Mouse (Mus musculus): ENCODE data around the gene AI837181. TPM values are rescaled to one million over a fixed set of nuclear protein-coding genes. Genes with fewer than 3 reads are reported as not detected.

Gene AI837181
- polyA plus RNA-seq, 1 experiment from 2014 or later: 35.0 TPM

DNA sequence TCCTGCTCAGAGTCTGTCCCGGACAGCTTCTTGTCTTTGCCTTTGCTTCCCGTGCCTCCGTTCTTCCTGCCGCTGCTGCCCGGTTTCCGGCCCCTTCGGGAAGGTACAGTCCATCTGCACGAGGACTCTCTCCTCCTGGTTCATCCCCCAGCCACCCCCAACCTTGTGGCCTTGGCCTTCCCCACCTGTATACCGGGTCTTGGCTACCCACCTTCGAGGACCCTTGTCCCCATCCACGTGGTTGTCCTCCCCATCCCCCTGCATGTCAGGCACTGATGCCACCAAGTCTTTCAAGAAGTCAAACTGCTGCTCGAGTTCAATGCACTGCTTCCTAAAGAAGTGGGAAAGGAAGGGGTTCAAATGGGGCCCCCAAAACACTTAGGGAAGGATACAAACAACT, 1.4 kb upstream of the AI837181 start:
- Histone ChIP-seq H3K27me3 (ENCODE audit: control insufficient read depth, insufficient read depth, low read length) (no peaks in the 10 kb centered on the region), H3K4me1 (ENCODE audit: control insufficient read depth in 2 of 2, insufficient read depth in 2 of 2, low read length in 2 of 2) (peaks cover 18 to 21% of the 10 kb centered on the region in 2 experiments), H3K4me3 (ENCODE audit: control insufficient read depth in 1 of 2, insufficient read depth in 1 of 2, low read depth in 1 of 2, low read length in 2 of 2) (peak overlapping the region; percentile 87 to 92), H3K9ac (ENCODE audit: low read length) (peak overlapping the region; percentile 97), H3K36me3 (ENCODE audit: control insufficient read depth, insufficient read depth, low read length) (peaks cover 65% of the 10 kb centered on the region), H3K9me3 (ENCODE audit: control insufficient read depth, low read length) (no peaks in the 10 kb centered on the region), H3K4me2 (ENCODE audit: low read length) (peak overlapping the region; percentile 84), H3K27ac (replicated peaks in 1 of 2; ENCODE audit: control insufficient read depth in 1 of 2, insufficient read depth in 1 of 2, low read depth in 2 of 2, low read length in 2 of 2) (peak overlapping the region; percentile 32 to 92; a peak in 1 of 4 replicates)
- WGBS: 66% methylated on average over 12 of the region's 12 CpGs
- ATAC-seq (ENCODE audit: insufficient number of reproducible peaks, insufficient read depth, low FRiP score, low read depth): no peak

GRCm38 (mm10) chr19:5424092-5424781, 707 bp upstream of the AI837181 start:
- H3K36me3 ChIP-seq (ENCODE audit: control insufficient read depth, insufficient read depth, low read length): peaks cover 66% of the 10 kb centered on the region
- H3K27ac ChIP-seq (replicated peaks in 1 of 2; ENCODE audit: control insufficient read depth in 1 of 2, insufficient read depth in 1 of 2, low read depth in 2 of 2, low read length in 2 of 2): peak overlapping the region; percentile 86 to 92
- no peaks in the 10 kb centered on the region for H3K27me3 ChIP-seq (ENCODE audit: control insufficient read depth, insufficient read depth, low read length)
- H3K4me1 ChIP-seq (ENCODE audit: control insufficient read depth in 2 of 2, insufficient read depth in 2 of 2, low read length in 2 of 2): peaks cover 18 to 21% of the 10 kb centered on the region in 2 experiments
- peak; percentile 63 for ATAC-seq (ENCODE audit: insufficient number of reproducible peaks, insufficient read depth, low FRiP score, low read depth)
- H3K4me2 ChIP-seq (ENCODE audit: low read length): peak overlapping the region; percentile 84
- WGBS: under 1% methylated on average over 34 of the region's 48 CpGs
- H3K9me3 ChIP-seq (ENCODE audit: control insufficient read depth, low read length): no peaks in the 10 kb centered on the region
- peak overlapping the region; percentile 97 for H3K9ac ChIP-seq (ENCODE audit: low read length)
- H3K4me3 ChIP-seq (ENCODE audit: control insufficient read depth in 1 of 2, insufficient read depth in 1 of 2, low read depth in 1 of 2, low read length in 2 of 2): peak overlapping the region; percentile 87 to 92

DNA sequence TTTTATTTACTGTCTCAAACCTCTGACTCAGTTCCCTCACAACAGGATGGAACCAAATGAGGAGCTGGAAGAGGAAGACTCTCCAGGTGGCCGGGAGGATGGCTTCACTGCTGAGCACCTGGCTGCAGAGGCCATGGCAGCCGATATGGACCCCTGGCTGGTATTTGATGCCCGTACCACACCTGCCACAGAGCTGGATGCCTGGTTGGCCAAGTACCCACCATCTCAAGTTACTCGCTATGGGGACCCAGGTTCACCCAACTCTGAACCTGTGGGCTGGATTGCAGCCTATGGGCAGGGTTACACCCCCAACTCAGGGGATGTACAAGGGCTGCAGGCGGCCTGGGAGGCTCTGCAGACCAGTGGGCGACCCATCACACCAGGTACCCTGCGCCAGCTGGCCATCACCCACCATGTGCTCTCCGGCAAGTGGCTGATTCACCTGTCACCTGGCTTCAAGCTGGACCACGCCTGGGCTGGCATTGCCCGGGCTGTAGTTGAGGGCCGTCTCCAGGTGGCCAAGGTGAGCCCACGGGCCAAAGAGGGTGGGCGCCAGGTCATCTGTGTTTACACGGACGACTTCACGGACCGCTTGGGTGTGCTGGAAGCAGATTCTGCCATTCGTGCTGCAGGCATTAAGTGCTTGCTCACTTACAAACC, 1.1 kb downstream of the AI837181 start:
- no peak for ATAC-seq (ENCODE audit: insufficient number of reproducible peaks, insufficient read depth, low FRiP score, low read depth)
- 90% methylated on average over 18 of the region's 18 CpGs for whole genome bisulfite sequencing

DNA sequence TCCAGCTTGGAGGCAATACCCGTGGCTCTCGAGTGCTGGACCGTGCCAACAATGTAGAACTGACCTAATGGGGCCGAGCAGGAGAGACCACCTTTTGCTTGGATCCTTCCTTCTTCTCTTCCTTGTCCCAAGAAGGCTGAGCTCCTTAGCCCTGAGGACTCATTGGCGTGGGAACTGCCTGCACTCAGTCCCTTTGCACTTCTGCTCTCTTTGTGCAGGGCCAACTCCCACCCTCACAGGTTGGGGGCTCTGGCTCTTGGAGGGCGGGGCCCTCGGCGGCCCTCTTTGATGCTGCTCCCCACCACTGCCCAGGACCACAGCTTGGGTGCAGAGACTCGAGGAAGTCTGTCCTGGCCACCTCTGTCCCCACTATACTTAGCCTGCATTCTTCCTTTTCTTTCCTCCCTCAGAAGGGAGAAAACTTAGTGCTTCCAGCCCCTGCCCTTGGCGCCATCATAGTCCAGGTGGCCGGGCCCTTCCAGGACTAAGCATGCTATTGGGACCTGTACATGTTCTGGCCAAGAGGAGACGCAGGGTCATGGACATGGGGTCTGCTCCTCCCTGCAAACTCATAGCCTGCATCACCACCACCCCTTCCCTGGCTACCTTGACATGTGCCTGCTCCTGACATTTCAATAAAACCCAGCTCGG, 1.8 kb downstream of the AI837181 start:
- Histone ChIP-seq H3K27me3 (ENCODE audit: control insufficient read depth, insufficient read depth, low read length) (no peaks in the 10 kb centered on the region), H3K9me3 (ENCODE audit: control insufficient read depth, low read length) (no peaks in the 10 kb centered on the region), H3K4me1 (ENCODE audit: control insufficient read depth in 2 of 2, insufficient read depth in 2 of 2, low read length in 2 of 2) (peaks cover 18 to 23% of the 10 kb centered on the region in 2 experiments), H3K36me3 (ENCODE audit: control insufficient read depth, insufficient read depth, low read length) (peaks cover 41% of the 10 kb centered on the region), H3K4me3 (ENCODE audit: control insufficient read depth in 1 of 2, insufficient read depth in 1 of 2, low read depth in 1 of 2, low read length in 2 of 2) (no peak overlapping the region), H3K4me2 (ENCODE audit: low read length) (peak overlapping the region; percentile 88; the same call in 1 of the 2 replicates), H3K9ac (ENCODE audit: low read length) (no peak overlapping the region), H3K27ac (replicated peaks in 1 of 2; ENCODE audit: control insufficient read depth in 1 of 2, insufficient read depth in 1 of 2, low read depth in 2 of 2, low read length in 2 of 2) (no peak overlapping the region)
- 90% methylated on average over 13 of the region's 13 CpGs for WGBS
- no peak for ATAC-seq (ENCODE audit: insufficient number of reproducible peaks, insufficient read depth, low FRiP score, low read depth)

More for the DNA sequence above, 1.1 kb downstream of the AI837181 start:
- peak overlapping the region; percentile 84 to 87 for H3K4me3 ChIP-seq (ENCODE audit: control insufficient read depth in 1 of 2, insufficient read depth in 1 of 2, low read depth in 1 of 2, low read length in 2 of 2)
- no peaks in the 10 kb centered on the region for H3K27me3 ChIP-seq (ENCODE audit: control insufficient read depth, insufficient read depth, low read length)
- H3K9ac ChIP-seq (ENCODE audit: low read length): peak overlapping the region; percentile 97
- H3K27ac ChIP-seq (replicated peaks in 1 of 2; ENCODE audit: control insufficient read depth in 1 of 2, insufficient read depth in 1 of 2, low read depth in 2 of 2, low read length in 2 of 2): peak overlapping the region; percentile 80 to 92; a peak in 2 of 4 replicates
- H3K4me2 ChIP-seq (ENCODE audit: low read length): peak overlapping the region; percentile 88
- no peaks in the 10 kb centered on the region for H3K9me3 ChIP-seq (ENCODE audit: control insufficient read depth, low read length)
- peaks cover 18 to 23% of the 10 kb centered on the region in 2 experiments for H3K4me1 ChIP-seq (ENCODE audit: control insufficient read depth in 2 of 2, insufficient read depth in 2 of 2, low read length in 2 of 2)
- peaks cover 48% of the 10 kb centered on the region for H3K36me3 ChIP-seq (ENCODE audit: control insufficient read depth, insufficient read depth, low read length)

- peaks cover 27% of the 10 kb centered on the region for H3K36me3 ChIP-seq (ENCODE audit: control insufficient read depth, insufficient read depth, low read length)
- H3K27ac ChIP-seq (replicated peaks in 1 of 2; ENCODE audit: control insufficient read depth in 1 of 2, insufficient read depth in 1 of 2, low read depth in 2 of 2, low read length in 2 of 2): no peak overlapping the region
- H3K9me3 ChIP-seq (ENCODE audit: control insufficient read depth, low read length): no peaks in the 10 kb centered on the region
- H3K4me2 ChIP-seq (ENCODE audit: low read length): no peak overlapping the region
- no peak overlapping the region for H3K4me3 ChIP-seq (ENCODE audit: control insufficient read depth in 1 of 2, insufficient read depth in 1 of 2, low read depth in 1 of 2, low read length in 2 of 2)
- peaks cover 16 to 25% of the 10 kb centered on the region in 2 experiments for H3K4me1 ChIP-seq (ENCODE audit: control insufficient read depth in 2 of 2, insufficient read depth in 2 of 2, low read length in 2 of 2)
- 74% methylated on average over 2 of the region's 2 CpGs for WGBS
- no peak for ATAC-seq (ENCODE audit: insufficient number of reproducible peaks, insufficient read depth, low FRiP score, low read depth)
- H3K27me3 ChIP-seq (ENCODE audit: control insufficient read depth, insufficient read depth, low read length): no peaks in the 10 kb centered on the region
- no peak overlapping the region for H3K9ac ChIP-seq (ENCODE audit: low read length)
These were observed 3.1 kb downstream of the AI837181 start for GRCm38 (mm10) chr19:5428083-5428482.

DNA sequence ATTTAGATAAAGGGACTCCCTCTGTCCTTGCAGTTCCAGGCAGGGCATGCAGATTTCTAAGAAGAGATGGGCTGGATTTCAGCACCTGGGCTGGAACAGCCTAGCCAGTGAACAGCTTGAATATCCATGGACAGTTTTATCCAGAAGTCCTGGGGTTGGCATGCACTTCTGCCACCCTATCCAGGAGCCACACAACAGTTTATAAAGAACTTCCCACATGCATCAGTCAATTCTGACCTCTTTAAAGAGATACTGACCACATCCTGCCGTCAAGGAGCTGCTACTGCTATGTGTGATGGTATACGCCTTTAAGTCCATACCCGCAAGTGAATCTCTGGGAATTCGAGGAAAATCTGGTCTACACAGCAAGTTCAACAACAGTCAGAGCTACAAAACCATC, 4.3 kb downstream of the AI837181 start:
- Histone ChIP-seq H3K27ac (replicated peaks in 1 of 2; ENCODE audit: control insufficient read depth in 1 of 2, insufficient read depth in 1 of 2, low read depth in 2 of 2, low read length in 2 of 2) (no peak overlapping the region), H3K9me3 (ENCODE audit: control insufficient read depth, low read length) (no peaks in the 10 kb centered on the region), H3K9ac (ENCODE audit: low read length) (no peak overlapping the region), H3K36me3 (ENCODE audit: control insufficient read depth, insufficient read depth, low read length) (peaks cover 25% of the 10 kb centered on the region), H3K4me3 (ENCODE audit: control insufficient read depth in 1 of 2, insufficient read depth in 1 of 2, low read depth in 1 of 2, low read length in 2 of 2) (no peak overlapping the region), H3K4me2 (ENCODE audit: low read length) (no peak overlapping the region), H3K27me3 (ENCODE audit: control insufficient read depth, insufficient read depth, low read length) (no peaks in the 10 kb centered on the region), H3K4me1 (ENCODE audit: control insufficient read depth in 2 of 2, insufficient read depth in 2 of 2, low read length in 2 of 2) (peaks cover 16 to 28% of the 10 kb centered on the region in 2 experiments)
- no peak for ATAC-seq (ENCODE audit: insufficient number of reproducible peaks, insufficient read depth, low FRiP score, low read depth)
- WGBS: 76% methylated on average over 4 of the region's 4 CpGs

DNA sequence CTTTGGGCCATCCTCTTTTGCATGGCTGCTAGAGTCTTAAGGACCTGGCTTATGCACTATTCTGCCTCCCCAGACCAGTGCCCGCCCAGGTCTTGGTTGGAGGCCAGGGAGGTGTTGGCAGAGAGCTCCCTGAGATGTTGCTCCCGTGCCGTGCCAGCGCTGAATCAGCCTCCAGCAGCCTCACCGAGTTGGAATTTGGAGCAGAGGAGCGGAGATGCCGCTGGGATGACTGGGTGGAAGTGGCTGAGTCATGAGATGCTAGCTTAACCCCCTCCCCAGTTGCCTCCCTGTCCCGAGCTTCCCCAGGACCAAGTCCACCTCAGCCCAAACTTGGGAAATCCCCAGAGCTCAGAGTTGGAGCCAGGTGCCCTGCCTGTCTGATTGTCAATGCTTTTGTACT, 4.9 kb downstream of the AI837181 start:
- Histone ChIP-seq H3K27me3 (ENCODE audit: control insufficient read depth, insufficient read depth, low read length) (no peaks in the 10 kb centered on the region), H3K27ac (replicated peaks in 1 of 2; ENCODE audit: control insufficient read depth in 1 of 2, insufficient read depth in 1 of 2, low read depth in 2 of 2, low read length in 2 of 2) (no peak overlapping the region), H3K4me3 (ENCODE audit: control insufficient read depth in 1 of 2, insufficient read depth in 1 of 2, low read depth in 1 of 2, low read length in 2 of 2) (no peak overlapping the region), H3K4me1 (ENCODE audit: control insufficient read depth in 2 of 2, insufficient read depth in 2 of 2, low read length in 2 of 2) (peaks cover 16 to 30% of the 10 kb centered on the region in 2 experiments), H3K9ac (ENCODE audit: low read length) (no peak overlapping the region), H3K4me2 (ENCODE audit: low read length) (no peak overlapping the region), H3K36me3 (ENCODE audit: control insufficient read depth, insufficient read depth, low read length) (peaks cover 25% of the 10 kb centered on the region), H3K9me3 (ENCODE audit: control insufficient read depth, low read length) (no peaks in the 10 kb centered on the region)
- WGBS: 51% methylated on average over 8 of the region's 8 CpGs
- ATAC-seq (ENCODE audit: insufficient number of reproducible peaks, insufficient read depth, low FRiP score, low read depth): no peak

All from heart, embryonic 14.5 days (tissue).